Mouse (Mus musculus) liver, adult (tissue): ENCODE measurements at regions not wholly inside any gene's neighbourhood (a gene's known extent, or its start where the extent isn't known, plus 50 kb on each side); places are given as distances from the start of the nearest gene placed in this dataset.
A peak's percentile ranks its signal among the peaks of the same experiment; 100 is the strongest.

Experiments used
- GATA4 ChIP-seq: IDR thresholded peaks from 2 replicates; pipeline ENCODE4 v1.6.1; 2014; ENCODE audit warnings: mild to moderate bottlenecking, low read length; ENCODE audit not compliant: insufficient replicate concordance

DNA sequence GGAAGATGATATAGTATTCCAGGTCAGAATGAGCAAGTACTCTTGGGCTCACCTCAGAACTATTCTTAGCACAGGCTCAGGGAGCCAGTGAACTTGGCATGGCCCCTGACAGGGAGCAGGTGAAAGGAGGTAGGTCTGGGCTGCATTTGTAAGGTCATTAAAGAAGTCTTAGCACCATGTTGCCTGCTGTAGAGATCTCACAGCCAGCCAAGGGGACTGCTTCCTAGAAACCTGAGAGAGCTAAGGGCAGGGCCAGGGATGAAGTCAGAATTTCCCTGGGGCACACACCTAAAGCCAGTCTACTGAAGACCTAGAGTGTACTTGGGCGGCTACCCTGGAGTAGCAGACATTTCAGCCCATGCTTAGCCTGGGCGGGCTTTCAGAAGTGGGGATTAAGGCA, 126.9 kb upstream of the Lgalsl start:
- no peak for TF ChIP-seq GATA4

DNA sequence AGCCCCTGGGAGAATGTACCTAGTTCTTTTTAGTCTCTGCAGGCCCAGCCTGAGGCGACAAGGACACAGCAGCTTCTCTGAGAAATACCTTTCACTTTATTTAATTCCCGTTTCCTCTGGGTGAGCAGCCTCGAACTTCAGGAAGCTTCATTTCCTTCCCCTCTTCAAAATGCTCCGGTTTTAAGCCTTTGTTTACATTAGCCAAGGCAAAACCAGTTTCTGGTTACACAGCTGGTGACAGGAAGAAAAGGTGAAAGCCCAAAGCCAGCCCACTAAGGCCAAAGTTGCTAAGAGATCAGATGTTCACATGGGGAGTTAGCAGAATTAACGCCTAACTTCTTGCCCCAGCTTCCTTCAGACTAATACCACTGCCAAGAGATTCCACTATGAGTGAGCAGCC, 127.4 kb upstream of the Lgalsl start:
- no peak for TF ChIP-seq GATA4

DNA sequence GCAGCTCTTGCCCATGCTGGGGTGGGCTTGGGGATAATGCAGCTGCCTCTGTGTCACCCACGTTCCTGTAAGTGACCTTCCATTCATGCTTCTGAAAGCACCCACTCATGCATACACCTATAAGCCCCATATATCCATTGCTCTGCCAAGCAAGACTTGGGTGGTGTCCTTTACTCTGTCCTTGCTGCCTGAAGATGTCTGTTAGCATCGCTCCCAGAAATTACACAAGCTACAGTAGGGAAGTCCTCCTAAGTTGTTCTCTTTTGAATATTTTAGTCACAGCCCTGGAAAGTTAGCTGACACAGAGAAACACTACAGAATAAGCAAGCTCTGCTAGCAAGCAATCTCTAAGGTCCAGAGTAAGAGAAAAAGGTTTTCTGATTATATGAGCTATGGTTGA, 129.2 kb upstream of the Lgalsl start:
- TF ChIP-seq GATA4, result no peak

DNA sequence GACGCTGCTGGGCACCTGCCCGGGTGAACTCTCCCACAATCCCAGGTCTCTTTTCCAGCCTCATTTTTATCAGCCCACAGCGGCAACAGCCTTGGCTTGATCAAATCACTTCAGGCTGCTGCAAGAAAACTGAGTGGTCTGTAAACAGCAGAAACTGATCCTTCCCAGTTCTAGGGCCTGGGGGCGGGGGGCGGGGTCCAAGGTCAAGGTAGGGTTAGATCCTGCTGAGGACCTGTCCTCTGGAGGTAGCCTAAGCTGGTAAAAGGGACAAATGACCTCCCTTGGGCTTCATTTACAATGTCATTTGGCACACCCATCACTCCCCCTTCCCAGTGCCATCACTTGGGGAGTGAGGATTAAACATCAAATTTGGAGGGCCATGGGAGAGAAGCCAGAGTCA, 129.9 kb upstream of the Lgalsl start:
- TF ChIP-seq GATA4, result no peak

DNA sequence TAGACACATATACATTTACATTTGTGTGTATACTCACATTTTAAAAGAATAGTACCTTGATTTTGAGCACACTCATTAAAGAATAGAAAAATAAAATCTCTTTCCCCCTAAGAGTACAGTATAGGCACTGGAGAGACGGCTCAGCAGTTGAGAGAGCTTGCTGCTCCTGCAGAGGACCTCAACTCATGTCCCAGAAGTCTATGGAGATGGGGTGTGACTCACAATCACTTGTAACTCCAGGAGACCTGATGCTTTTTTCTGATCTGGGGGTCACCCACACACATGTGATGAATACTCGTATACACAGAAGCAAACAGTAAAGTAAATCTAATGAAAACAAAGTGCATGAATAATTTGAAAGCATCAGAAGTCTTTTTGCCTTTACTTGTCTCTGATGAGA, 129.5 kb upstream of the Peli1 start:
- TF ChIP-seq GATA4, result no peak

DNA sequence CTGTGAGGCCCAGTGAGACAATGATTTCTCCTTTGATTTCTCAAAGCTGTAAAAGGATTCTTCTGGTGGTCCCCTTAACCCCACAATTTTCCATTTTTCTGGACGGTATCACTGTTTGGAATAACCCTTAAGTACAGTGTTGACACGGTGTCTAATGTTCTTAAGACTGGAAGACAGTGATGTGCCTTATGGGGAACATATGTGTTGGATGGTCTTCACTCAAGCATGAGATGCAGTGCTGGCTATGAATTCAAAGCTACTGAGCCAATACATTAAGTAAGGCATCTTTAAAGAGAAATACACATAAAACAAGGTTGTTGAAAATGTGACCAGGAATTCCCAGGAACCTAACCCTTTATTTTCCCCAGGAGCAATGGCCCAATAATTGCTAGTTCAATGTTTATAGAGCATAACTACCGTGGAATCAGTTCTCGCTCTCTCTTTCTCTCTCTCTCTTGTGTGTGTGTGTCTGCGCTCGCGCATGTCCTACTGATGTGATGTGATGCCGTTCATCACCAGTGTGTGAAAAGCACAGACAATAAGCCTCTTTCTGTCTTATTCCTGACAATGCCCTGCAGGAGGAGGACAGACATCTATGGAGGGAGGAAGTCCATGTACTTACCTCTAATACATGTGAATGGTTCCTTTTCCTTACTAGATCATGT, 125.4 kb upstream of the Peli1 start:
- TF ChIP-seq GATA4, result no peak

DNA sequence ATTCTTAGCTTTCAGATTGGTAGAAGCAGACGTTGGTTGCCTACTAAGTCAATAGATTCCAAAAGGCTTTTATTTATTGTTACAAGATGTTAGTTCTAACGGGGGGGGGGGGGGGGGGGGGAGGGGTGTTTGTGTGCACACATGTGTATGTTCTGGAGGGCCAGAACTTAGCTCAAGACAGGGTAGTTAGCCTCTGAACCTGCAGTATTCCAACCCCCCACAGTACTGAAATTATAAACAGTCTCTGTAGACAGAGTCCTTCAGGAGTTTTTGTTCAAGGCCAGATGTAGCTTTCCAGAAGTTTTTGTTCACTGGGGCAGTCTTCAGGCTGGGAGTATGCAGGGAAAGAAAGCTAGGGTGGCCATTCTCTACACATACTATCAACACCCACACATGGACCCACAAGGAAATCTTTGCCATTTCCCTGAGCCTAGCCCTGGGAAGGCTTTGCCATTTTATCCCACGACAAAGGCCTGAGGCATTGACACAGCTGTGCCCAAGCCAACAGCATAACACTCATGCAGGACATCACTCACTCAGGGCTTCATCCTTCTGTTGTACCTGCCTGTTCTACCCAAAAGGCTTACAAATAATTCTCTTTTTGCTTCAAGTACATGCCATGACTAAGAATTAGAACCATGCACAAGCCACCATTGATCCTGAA, 123.6 kb upstream of the Peli1 start:
- TF ChIP-seq GATA4, result no peak

DNA sequence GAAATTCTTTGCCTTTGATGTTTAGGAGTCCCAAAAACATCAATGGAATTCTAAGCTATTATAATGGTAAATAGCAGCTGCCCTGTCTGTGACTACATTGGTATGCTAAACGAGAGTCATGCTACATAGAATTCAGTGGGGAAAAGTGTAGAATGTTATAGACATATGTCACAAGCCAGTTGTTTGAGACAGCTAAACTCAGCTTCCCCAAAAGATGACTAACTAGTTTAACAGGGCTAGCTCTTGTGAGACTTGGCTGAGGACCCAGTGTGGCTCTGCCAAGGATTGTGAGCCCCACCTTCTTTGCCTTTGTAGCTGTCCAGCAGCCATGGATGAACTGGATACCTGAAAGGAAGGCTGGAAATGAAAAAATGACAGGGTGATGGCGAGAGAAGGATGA, 122.8 kb upstream of the Peli1 start:
- no peak for TF ChIP-seq GATA4

DNA sequence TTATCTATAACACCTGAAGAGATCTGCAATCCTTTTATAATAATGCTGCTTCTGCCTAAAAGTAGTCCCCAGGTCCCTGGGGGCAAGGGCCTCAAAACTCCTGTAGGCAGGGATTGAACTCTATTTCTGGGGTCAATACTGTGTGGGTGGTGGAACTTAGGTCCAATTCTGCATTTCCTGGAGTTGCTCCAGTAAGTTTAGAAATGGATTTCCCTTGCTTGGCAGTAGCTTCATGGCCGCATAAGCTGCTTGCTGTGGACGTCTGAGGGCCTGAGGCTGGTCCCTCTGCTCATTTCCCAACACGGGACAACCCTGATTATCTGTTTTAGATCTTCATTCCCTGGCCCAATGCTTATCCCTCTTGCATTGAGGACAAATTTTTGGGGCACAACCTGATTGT, 118.0 kb upstream of the Peli1 start:
- TF ChIP-seq GATA4, result no peak

DNA sequence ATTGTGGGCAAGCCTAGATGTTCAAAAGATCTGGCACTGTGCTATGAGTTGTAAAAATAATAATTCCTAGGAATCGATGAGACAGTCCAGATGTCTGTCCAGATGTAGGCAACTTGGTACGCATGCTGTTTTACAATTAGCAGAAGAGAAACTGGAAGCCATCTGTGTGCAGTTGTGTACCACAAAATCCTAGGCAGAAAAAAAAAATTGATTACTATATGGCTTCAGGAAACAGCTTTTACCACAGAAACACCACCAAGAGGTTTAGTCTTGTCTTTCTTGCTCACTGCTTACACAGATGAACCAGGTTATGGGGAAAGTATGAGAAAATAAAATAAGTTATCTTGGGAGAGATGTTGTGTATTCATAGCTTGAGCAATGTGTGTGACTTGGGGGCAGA, 109.5 kb upstream of the Peli1 start:
- TF ChIP-seq GATA4, result no peak

DNA sequence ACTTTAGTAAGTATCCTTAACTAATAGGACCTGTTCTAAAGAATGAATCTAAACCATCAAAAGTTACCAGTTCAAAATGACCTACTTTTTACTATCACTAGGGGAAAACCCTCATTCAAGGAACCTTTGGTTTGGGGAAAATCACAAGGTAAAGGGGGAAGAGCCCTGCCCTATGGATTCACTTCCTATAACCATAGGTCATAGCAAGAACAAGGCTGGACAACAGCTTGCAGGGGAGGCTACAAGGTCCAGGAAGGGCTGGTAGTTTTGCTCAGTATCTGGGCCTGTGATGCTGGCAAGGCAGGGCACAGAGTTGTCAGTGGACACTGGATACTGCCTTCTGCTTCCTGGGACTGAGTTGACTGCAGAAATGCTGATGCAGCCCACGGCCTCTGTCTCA, 109.1 kb upstream of the Peli1 start:
- TF ChIP-seq GATA4, result no peak

DNA sequence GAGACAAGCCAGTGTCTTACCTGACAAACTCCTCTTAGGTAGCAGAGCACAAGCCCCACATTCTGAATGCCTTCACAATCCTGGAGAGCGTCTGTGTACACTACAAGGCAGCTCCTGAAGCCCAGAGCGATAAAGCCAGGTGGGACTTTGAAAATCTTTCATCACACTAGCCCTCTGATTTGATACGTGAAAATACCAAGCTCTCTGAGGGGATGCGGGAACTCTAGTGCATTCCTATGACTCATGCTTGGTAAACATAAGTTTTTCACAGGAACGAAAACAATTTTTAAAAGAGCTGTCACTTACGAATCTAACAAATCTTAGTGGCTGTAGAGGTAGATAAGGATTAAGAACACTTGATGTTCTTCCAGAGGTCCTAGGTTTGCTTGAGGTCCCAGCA, 108.6 kb upstream of the Peli1 start:
- no peak for TF ChIP-seq GATA4

DNA sequence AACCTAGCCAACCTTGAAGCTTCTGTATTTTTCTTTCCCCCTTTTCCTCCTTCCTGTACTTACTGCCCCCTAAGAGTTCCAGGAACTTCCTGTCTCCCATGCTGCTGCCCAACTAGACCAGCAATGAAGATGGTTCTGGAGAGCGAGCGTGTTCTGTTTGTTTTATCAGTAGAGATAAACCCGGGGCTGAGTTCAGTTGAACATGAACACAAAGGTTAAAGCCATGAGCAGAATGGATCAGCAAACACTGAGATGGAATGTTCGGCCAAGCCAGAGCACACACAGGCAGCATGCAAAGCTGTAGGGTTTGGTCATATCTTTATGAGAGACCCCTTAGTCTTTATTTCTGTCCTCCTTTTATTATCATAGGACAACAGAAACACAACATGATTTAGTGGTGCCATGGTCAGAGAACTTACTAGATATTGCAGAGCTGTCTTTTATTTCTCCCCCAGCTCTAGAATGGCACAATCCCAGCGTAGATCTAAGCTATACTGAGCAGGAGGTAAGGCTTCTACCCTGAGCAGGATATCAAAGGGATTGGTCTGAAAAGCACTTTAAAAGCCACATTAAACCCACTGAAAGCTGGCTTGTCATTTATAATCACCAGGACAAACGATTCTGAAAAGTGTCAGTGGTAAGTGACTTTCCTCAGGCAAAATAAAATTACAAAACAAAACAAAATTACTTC, 105.9 kb upstream of the Peli1 start:
- TF ChIP-seq GATA4, result peak; percentile 81; the same call in 1 of the 2 replicates

DNA sequence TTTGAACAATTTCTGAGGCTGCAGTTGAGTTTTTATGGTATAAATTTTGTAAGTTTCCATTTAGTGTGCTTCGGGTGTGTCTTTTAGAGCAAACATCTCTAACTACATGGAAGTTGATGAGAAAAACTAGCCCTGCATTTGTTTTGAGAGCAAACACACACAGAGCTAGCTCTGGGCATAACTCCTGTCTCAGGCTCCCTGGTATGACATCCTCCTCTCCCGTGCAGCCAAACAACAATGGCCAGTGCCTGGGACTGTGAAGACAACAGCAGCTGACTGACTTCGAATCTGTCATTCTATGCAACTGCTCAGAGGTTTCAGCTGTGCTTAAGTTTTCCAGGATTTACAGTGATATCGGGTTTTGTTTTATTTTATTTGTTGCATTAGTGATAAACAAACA, 105.3 kb upstream of the Peli1 start:
- TF ChIP-seq GATA4, result no peak

DNA sequence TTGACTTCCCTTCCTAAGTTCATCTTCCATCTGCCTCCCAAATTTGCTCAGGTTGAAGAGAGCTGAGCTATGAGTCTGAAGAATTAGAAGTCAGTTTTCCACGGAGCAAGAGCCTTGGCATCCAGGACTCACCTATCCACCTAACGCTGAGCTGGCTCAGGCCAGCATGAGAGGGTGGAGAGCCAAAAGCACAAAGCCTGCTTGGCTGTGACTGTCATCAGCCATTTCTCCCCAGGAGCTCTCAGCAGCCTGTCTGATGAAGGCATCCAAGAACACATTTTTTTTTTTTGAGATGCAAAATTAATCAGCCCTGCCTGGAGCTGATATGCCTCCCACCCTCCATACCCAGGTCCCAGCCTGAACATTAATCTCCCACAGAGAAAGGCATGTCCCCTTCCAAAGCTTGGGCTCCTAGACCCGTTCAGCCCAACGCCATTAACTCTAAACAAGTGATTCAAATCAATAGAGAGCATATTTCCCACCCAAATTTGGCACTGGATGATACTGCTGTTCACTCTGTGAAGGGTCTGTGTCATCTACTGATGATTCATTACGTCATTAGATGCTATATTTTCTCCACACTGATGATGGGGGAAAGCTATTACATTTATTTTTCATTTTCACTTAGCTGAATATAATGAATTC, 103.8 kb upstream of the Peli1 start:
- TF ChIP-seq GATA4, result no peak

DNA sequence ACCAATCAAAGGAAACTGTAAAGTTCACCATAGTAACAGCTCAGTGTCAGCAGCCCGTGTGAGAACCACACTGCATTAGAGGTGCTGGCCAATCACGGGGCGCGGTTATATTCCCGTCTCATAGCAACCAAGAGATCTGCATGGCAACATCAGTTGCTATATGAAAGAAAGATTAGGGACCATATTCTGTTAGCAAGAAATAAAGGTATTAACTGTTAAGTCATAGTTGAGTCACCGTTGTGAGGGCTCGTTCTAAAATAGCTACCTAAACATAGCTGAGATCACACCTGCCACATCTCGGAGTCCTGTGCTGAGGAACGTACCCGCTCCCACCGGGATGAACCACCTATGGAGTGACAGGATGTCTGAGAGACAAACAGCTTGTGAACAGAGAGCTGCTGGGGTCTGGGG, 103.2 kb upstream of the Peli1 start:
- TF ChIP-seq GATA4, result no peak
